Mouse (Mus musculus) hindbrain, embryonic 16.5 days (tissue): ENCODE measurements around the gene Selenov. TPM values are rescaled to one million over a fixed set of nuclear protein-coding genes. Genes with fewer than 3 reads are reported as not detected.
A peak's percentile ranks its signal among the peaks of the same experiment; 100 is the strongest.

Source experiments
- ATAC-seq: fragments of 200-750 bp; cut with Nextera tagmentation; 2 replicates; pipeline ENCODE4 v1.8.0; 2017; ENCODE audit warnings: moderate TSS enrichment, moderate library complexity
- H3K27ac ChIP-seq: fragments of 300-500 bp; sonication (generic); 2 replicates; pipeline ENCODE4 v1.5.1; 2014; ENCODE audit warnings: low read depth, mild to moderate bottlenecking, control low read depth, low read length, moderate library complexity
- H3K27me3 ChIP-seq: fragments of 300-500 bp; sonication (generic); replicated peaks from 2 replicates; pipeline ENCODE4 v1.6.1; 2014; ENCODE audit warnings: low read length; ENCODE audit not compliant: control insufficient read depth, insufficient read depth
- H3K36me3 ChIP-seq: fragments of 300-500 bp; sonication (generic); 2 replicates; pipeline ENCODE4 v1.6.1; 2014; ENCODE audit warnings: mild to moderate bottlenecking, low read length, moderate library complexity, mixed read lengths; ENCODE audit not compliant: control insufficient read depth, insufficient read depth
- H3K4me1 ChIP-seq: fragments of 300-500 bp; sonication (generic); 2 replicates; pipeline ENCODE4 v1.6.1; 2014; ENCODE audit warnings: low read depth, low read length; ENCODE audit not compliant: control insufficient read depth, insufficient read depth
- H3K4me2 ChIP-seq: fragments of 300-500 bp; sonication (generic); 2 replicates; pipeline ENCODE4 v1.6.1; 2014; ENCODE audit warnings: mild to moderate bottlenecking, low read length, control low read depth, moderate library complexity
- H3K4me3 ChIP-seq: fragments of 300-500 bp; sonication (generic); 2 replicates; pipeline ENCODE4 v1.5.1; 2014; ENCODE audit warnings: mild to moderate bottlenecking, low read length, control low read depth, moderate library complexity
- H3K9ac ChIP-seq: fragments of 300-500 bp; sonication (generic); 2 replicates; pipeline ENCODE4 v1.6.1; 2014; ENCODE audit warnings: low read depth, mild to moderate bottlenecking, control low read depth, low read length, moderate library complexity
- H3K9me3 ChIP-seq: fragments of 300-500 bp; sonication (generic); 2 replicates; pipeline ENCODE4 v1.6.1; 2014; ENCODE audit warnings: mild to moderate bottlenecking, low read length, moderate library complexity; ENCODE audit not compliant: control insufficient read depth
- WGBS: fragments of 180-500 bp; shearing (Covaris S2); extraction: QIAGEN DNeasy Blood & Tissue Kit; methylation state at CpG from one replicate; pipeline ENCODE4 v1.1.7; 2014; 5-methylcytosine and 5-hydroxymethylcytosine counted together
- polyA plus RNA-seq: library from polyadenylated mRNA; unstranded; fragments of >200 nt; fragmentation: Nextera tagmentation; extraction: Ambion mirVana; gene quantifications from 2 replicates; pipeline ENCODE4 v1.2.1, GENCODE M21; 2015

The Selenov gene
- polyA plus RNA-seq, 1 experiment from 2014 or later: 3.1 TPM

DNA sequence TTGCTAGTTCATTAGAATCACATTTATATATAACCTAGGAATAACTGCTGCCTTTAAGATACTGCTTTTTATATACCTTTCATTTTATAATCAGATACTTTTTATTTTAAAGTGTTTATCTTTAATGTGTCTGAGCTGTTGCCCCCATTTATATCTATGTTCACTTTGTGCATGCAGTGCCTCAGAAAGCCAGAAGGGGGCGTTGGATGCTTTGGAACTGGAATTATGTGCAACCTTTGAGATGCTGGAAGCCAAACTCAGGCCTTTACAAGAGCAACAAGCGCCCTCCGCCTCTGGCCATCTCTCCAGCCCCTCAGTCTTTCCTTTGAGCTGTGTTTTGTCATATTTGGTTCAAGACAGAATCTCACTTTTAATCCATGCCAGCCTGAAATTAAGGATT, 19.2 kb downstream of the Selenov start:
- Histone ChIP-seq H3K9ac (no peak overlapping the region), H3K36me3 (peaks cover 12% of the 10 kb centered on the region; the same call in 1 of the 2 replicates), H3K27me3 (no peaks in the 10 kb centered on the region), H3K4me3 (no peak overlapping the region), H3K4me1 (peaks cover 9% of the 10 kb centered on the region), H3K27ac (no peak overlapping the region), H3K4me2 (no peak overlapping the region), H3K9me3 (no peaks in the 10 kb centered on the region)
- 73% methylated on average over 3 of the region's 3 CpGs for WGBS
- no peak for ATAC-seq

- H3K4me2 ChIP-seq: peak overlapping the region; percentile 94; the same call in 1 of the 2 replicates
- H3K27me3 ChIP-seq: no peaks in the 10 kb centered on the region
- no peak for ATAC-seq
- H3K4me3 ChIP-seq: no peak overlapping the region
- WGBS: 92% methylated on average over 12 of the region's 12 CpGs
- peaks cover 12% of the 10 kb centered on the region; the same call in 1 of the 2 replicates for H3K36me3 ChIP-seq
- H3K4me1 ChIP-seq: peaks cover 9% of the 10 kb centered on the region
- H3K27ac ChIP-seq: no peak overlapping the region
- H3K9me3 ChIP-seq: no peaks in the 10 kb centered on the region
- no peak overlapping the region for H3K9ac ChIP-seq
Measured at GRCm38 (mm10) chr7:28269355-28269754, 21.6 kb downstream of the Selenov start.

DNA sequence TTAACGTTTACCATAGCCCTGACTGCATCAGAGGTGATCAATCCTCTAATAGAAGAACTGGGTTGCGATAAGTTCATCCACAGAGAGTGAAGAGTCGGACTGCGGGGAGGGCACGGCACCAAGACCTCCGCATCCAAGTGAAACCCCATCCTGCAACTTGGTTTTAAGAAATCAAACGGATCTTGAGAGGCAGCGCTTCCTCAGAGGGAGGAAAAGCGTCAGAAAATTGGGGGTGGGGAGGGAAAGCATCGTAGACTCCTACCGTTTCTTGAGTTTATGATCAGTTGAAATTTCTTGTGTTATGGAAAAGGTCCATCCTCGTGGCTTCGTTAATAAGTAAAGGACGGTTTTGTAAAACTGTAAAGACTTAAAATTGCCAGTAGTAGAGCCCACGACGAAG, 22.4 kb downstream of the Selenov start:
- 27% methylated on average over 16 of the region's 16 CpGs for WGBS
- Histone ChIP-seq H3K9me3 (no peaks in the 10 kb centered on the region), H3K27ac (peak overlapping the region; percentile 92), H3K9ac (peak overlapping the region; percentile 100), H3K27me3 (no peaks in the 10 kb centered on the region), H3K4me2 (peak overlapping the region; percentile 94), H3K4me1 (peaks cover 9% of the 10 kb centered on the region), H3K4me3 (peak overlapping the region; percentile 94), H3K36me3 (peaks cover 12% of the 10 kb centered on the region; the same call in 1 of the 2 replicates)
- ATAC-seq: no peak

DNA sequence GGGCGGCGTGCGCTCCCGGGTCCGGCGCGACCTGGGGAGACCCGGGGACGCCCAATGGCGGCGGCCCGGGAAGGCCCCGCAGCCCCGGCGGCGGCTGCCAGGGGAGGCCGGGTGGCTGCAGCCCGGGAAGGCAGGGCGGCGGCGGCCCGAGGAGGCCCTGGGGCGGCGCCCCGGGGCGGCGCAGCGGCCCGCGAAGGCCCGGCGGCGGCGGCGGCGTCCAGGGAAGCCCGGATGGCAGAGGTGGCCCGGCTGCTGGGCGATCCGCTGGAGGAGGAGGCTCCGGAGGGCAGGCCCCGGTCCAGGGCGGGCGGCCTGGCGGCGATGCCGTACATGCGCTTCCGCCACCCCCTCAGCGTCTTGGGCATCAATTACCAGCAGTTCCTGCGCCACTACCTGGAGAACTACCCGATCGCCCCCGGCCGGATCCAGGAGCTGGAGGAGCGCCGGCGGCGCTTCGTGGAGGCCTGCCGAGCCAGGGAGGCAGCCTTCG, 22.9 kb downstream of the Selenov start:
- peak overlapping the region; percentile 94 for H3K4me2 ChIP-seq
- peak overlapping the region; percentile 100 for H3K9ac ChIP-seq
- peak; percentile 79 for ATAC-seq
- no peaks in the 10 kb centered on the region for H3K27me3 ChIP-seq
- H3K27ac ChIP-seq: peak overlapping the region; percentile 92
- H3K4me1 ChIP-seq: peaks cover 9% of the 10 kb centered on the region
- under 1% methylated on average over 45 of the region's 62 CpGs for WGBS
- no peaks in the 10 kb centered on the region for H3K9me3 ChIP-seq
- peak overlapping the region; percentile 94 for H3K4me3 ChIP-seq
- H3K36me3 ChIP-seq: peaks cover 10% of the 10 kb centered on the region; the same call in 1 of the 2 replicates

DNA sequence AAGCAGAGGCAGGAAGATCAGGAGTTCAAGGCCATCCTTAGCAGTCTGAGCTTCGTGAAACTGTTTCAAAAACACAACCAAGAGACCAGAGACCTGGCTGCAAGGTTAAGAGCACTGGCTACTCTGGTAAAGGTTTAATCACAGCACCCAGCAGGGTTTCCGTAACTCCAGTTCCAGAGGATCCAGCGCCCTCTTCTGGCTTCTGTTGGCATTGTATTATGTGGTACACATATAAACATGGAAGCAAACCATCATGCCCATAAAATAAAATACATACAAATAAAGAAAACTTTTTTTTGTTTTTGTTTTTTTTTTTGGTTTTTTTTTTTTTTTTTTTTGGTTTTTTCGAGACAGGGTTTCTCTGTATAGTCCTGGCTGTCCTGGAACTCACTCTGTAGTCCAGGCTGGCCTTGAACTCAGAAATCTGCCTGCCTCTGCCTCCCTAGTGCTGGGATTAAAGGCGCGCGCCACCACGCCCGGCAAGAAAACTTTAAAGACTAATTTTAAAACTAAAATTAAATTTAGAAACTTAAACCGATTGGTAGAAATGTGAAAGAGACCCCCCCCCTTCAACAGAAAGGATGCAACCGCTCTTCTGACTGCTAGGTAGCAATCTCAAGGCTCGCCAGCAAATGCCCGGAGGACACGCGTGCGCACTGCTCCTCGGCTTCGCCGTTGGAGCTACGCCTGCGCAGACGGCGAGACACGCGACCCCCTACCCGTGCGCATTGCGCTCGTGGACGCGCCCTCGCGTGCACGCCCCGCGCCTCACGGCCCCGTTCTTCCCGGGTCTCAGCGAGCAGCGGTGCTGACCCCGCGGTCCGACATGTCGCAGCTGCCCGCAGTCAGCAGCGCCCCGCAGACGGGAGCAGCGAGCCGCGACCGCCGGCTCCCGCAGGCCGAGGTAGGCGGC, 23.6 kb downstream of the Selenov start, which contains the start of gene Eid2:
Gene Eid2, plus strand, starts transcription at position 753 of the 913 bp plus-strand sequence.
- Histone ChIP-seq H3K4me3 (peak within 1 kb of the TSS; percentile 94), H3K27ac (peak within 1 kb of the TSS; percentile 92), H3K4me2 (peak within 1 kb of the TSS; percentile 94), H3K9me3 (no peaks in the 10 kb centered on the region), H3K4me1 (peaks cover 9% of the 10 kb centered on the region), H3K27me3 (no peaks in the 10 kb centered on the region), H3K36me3 (peaks cover 4% of the 10 kb centered on the region; the same call in 1 of the 2 replicates), H3K9ac (peak within 1 kb of the TSS; percentile 100)
- WGBS: 8% methylated on average over 50 of the region's 57 CpGs
- ATAC-seq: peak; percentile 94

DNA sequence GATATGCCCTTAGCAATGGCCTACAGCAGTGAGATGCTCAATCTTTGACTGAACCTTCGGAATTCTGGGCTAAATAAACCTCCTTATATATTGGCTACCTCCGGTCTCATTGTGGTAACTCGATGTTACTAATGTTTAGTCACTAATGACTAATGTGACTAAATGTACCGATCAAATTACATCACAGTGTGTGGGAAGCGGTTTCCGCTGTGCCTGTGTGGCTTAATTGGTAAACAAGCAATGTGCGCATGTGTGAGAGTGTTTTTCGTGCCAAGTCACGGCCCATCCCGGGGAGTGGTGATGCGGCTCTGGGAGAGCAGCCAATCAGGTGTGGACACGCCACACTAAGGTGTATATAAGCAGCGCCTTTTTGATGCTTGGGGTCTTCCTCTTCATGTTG, 25.6 kb downstream of the Selenov start:
- no peak overlapping the region for H3K4me3 ChIP-seq
- ATAC-seq: no peak
- H3K27ac ChIP-seq: no peak overlapping the region
- no peaks in the 10 kb centered on the region for H3K9me3 ChIP-seq
- H3K9ac ChIP-seq: no peak overlapping the region
- no peak overlapping the region for H3K4me2 ChIP-seq
- H3K27me3 ChIP-seq: no peaks in the 10 kb centered on the region
- WGBS: 89% methylated on average over 13 of the region's 13 CpGs
- peaks cover 9% of the 10 kb centered on the region for H3K4me1 ChIP-seq
- H3K36me3 ChIP-seq: no peaks in the 10 kb centered on the region

- Histone ChIP-seq H3K27me3 (no peaks in the 10 kb centered on the region), H3K9me3 (no peaks in the 10 kb centered on the region), H3K4me2 (no peak overlapping the region), H3K4me1 (peaks cover 1% of the 10 kb centered on the region; the same call in 1 of the 2 replicates), H3K36me3 (no peaks in the 10 kb centered on the region), H3K27ac (no peak overlapping the region), H3K4me3 (no peak overlapping the region), H3K9ac (no peak overlapping the region)
- WGBS: 8% methylated on average over 15 of the region's 15 CpGs
- ATAC-seq: no peak
Measured at GRCm38 (mm10) chr7:28263786-28264185, 27.2 kb downstream of the Selenov start.

DNA sequence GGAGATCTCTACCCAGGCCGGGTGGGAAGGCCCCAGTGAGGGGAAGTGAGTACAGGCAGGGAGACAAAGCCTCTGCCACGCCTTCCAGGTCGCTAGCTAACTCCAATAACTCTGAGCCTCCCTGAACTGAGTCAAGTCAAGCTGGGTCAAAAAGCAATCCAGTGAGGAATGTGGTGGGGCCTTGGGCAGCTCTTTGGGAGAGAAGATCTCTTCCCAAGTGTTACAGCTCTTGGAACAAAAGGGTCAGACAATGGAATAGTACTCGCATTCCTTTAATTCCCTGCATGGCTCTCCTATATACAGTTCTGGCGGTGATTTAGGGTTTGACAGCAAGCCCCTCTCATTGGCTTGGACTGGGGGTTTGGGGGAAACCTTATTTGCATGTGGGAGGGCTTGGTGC, 28.1 kb downstream of the Selenov start:
- no peak for ATAC-seq
- WGBS: 41% methylated on average over 5 of the region's 5 CpGs
- no peaks in the 10 kb centered on the region for H3K9me3 ChIP-seq
- H3K27ac ChIP-seq: no peak overlapping the region
- H3K36me3 ChIP-seq: no peaks in the 10 kb centered on the region
- no peaks in the 10 kb centered on the region for H3K4me1 ChIP-seq
- no peak overlapping the region for H3K4me3 ChIP-seq
- H3K9ac ChIP-seq: no peak overlapping the region
- no peaks in the 10 kb centered on the region for H3K27me3 ChIP-seq
- H3K4me2 ChIP-seq: no peak overlapping the region

- Histone ChIP-seq H3K9me3 (peaks cover 4% of the 10 kb centered on the region; the same call in 1 of the 2 replicates), H3K9ac (no peak overlapping the region), H3K4me2 (no peak overlapping the region), H3K27me3 (no peaks in the 10 kb centered on the region), H3K36me3 (no peaks in the 10 kb centered on the region), H3K4me3 (no peak overlapping the region), H3K4me1 (no peaks in the 10 kb centered on the region), H3K27ac (no peak overlapping the region)
- no peak for ATAC-seq
- WGBS: 86% methylated on average over 6 of the region's 6 CpGs
Measured at GRCm38 (mm10) chr7:28255476-28255875, 35.5 kb downstream of the Selenov start.
